ENCODE assay signal across 8 mouse cellular contexts in genomic region chr12:17348048-17349036, GRCm38 (mm10). TPM values are rescaled to one million over a fixed set of nuclear protein-coding genes. Genes with fewer than 3 reads are reported as not detected.
DNase-seq lines count a peak whose midpoint lies in the region; ATAC-seq lines count a peak whose summit lies in the region.

Gene Nol10 (plus strand): TSS chr12:17348458.

- H3K36me3 ChIP-seq in hindbrain, embryonic 12.5 days: peaks cover 20% of the 10 kb centered on the region

- H3K9me3 ChIP-seq in hindbrain, embryonic 12.5 days (replicated peaks): no peaks in the 10 kb centered on the region

- H3K4me3 ChIP-seq in hindbrain, embryonic 12.5 days: peak within 1 kb of the TSS; percentile 79

- H3K4me2 ChIP-seq in hindbrain, embryonic 12.5 days (replicated peaks): peak within 1 kb of the TSS; percentile 90

- peak; percentile 98 for ATAC-seq in hindbrain, embryonic 12.5 days (ENCODE audit: low FRiP score)

- peaks cover 14% of the 10 kb centered on the region for H3K4me1 ChIP-seq in hindbrain, embryonic 12.5 days

- under 1% methylated on average over 42 of the region's 42 CpGs for WGBS in hindbrain, embryonic 12.5 days

- H3K9ac ChIP-seq in hindbrain, embryonic 12.5 days: peak within 1 kb of the TSS; percentile 70

- DNase-seq in MN1 (ENCODE audit: low spot score): peak; percentile 94
- peak; percentile 81 for DNase-seq in cerebellum, adult 9-10 months
- peak; percentile 70 to 92 for DNase-seq in frontal cortex, adult 2 months (ENCODE audit: extremely low spot score in 1 of 2, low spot score in 1 of 2)
- DNase-seq in layer of hippocampus, postnatal 14 days (ENCODE audit: low spot score in 2 of 2): peak; percentile 84 to 90
- DNase-seq in lung, postnatal 14 days: peak; percentile 90
- DNase-seq in retina, adult 2 months (ENCODE audit: low read depth, low spot score): peak; percentile 82
- peak; percentile 78 to 84 for DNase-seq in thymus, postnatal 36 days

- H3K27me3 ChIP-seq in hindbrain, embryonic 12.5 days: no peaks in the 10 kb centered on the region

- H3K27ac ChIP-seq in hindbrain, embryonic 12.5 days: 0 out of 2 replicates have a peak within 1 kb of the TSS, but pooled peaks have one; percentile 35

RNA-seq across cellular contexts. Expression of gene Nol10, which starts in this region (rescaled TPM):
- polyA plus RNA-seq in frontal cortex, adult 2 months (2012; rRNA removed): 15.4 TPM in 2 replicates
- 28.1 and 30.0 TPM in 2 replicates for polyA plus RNA-seq in hindbrain, embryonic 12.5 days (2016; fragmentation: Nextera tagmentation; extraction: Ambion mirVana)
- total RNA-seq in layer of hippocampus, postnatal 14 days (2021): 10 to 100 TPM; 19.7 to 20.2 TPM

Comparison
In these comparisons a context has a peak if more than half of its experiments do, and no peak if none do; other contexts are left out.
1. Peak in every context shown above with its lines: DNase-seq, ATAC-seq, H3K4me3 ChIP-seq and H3K27ac ChIP-seq.